ENCODE assay signal across 9 mouse cellular contexts in the genomic region with DNA sequence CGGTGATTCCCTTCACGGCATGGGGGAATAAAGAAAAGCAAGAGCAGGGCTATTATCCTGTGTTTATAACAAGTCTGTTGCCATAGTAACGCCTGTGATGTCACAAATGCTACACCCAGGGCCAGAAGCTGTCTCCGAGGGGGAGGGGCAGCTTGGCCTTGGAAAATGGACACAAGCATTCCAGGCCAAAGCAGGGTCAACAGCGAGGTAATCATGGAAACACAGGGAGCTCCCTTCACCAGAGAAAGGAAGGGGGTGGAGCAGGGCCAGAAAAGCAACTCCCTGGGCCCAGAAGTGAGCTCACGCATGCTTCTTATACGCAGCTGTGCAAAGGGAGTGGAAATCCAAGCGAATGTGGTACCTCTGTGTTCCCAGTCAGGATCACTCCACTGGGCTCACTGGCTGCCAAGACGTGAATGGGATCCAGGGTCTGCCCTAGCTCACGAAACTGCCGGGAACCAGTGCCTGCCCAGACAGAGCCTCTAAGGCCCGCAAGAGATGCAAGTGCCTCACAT. TPM values are rescaled to one million over a fixed set of nuclear protein-coding genes. Genes with fewer than 3 reads are reported as not detected.
DNase-seq lines count a peak whose midpoint lies in the region; ATAC-seq and TF ChIP-seq lines count a peak whose summit lies in the region.
"Had no signal": no experiment of that assay in that cellular context is flagged by ENCODE, and none has a peak within 500 bp of the region (broad histone marks: within the 10 kb centered on the region; RNA-seq: fewer than 3 reads in every experiment).

No protein-coding gene starts in this region.

- TF ChIP-seq EP300 in heart, adult 2 months (IDR thresholded peaks at IDR 0.05; ENCODE audit: insufficient read depth, low read depth, low read length), result 0 out of 2 replicates have a peak, but pooled peaks have one; percentile 36

- H3K4me1 ChIP-seq in heart, adult 2 months (ENCODE audit: control insufficient read depth, insufficient read depth, low read length), result peaks cover 2% of the 10 kb centered on the region
- H3K4me1 ChIP-seq in intestine, embryonic 16.5 days (ENCODE audit: control insufficient read depth, insufficient read depth, low read length), result peaks cover 8% of the 10 kb centered on the region; the same call in 1 of the 2 replicates
- H3K4me1 ChIP-seq in limb, embryonic 14.5 days (ENCODE audit: control insufficient read depth, insufficient read depth, low read length), result peaks cover 14% of the 10 kb centered on the region
- peaks cover 26% of the 10 kb centered on the region for H3K4me1 ChIP-seq in neural tube, embryonic 12.5 days

- TF ChIP-seq CTCF in heart, adult 2 months (IDR thresholded peaks at IDR 0.05), result no peak

- H3K79me2 ChIP-seq in heart, adult 2 months (replicated peaks; ENCODE audit: control insufficient read depth, insufficient read depth, low read length), result no peaks in the 10 kb centered on the region

- H3K9ac ChIP-seq in heart, adult 2 months (ENCODE audit: low read depth, low read length), result no peak overlapping the region
- H3K9ac ChIP-seq in intestine, embryonic 16.5 days (ENCODE audit: low read depth, low read length), result 0 out of 2 replicates have a peak overlapping the region, but pooled peaks have one; percentile 29
- peak overlapping the region; percentile 1; the same call in 1 of the 2 replicates for H3K9ac ChIP-seq in limb, embryonic 14.5 days (ENCODE audit: low read depth, low read length, severe bottlenecking)
- H3K9ac ChIP-seq in neural tube, embryonic 12.5 days, result no peak overlapping the region

- 0 out of 2 replicates have a peak, but pooled peaks cover 3% of the 10 kb centered on the region for H3K36me3 ChIP-seq in heart, adult 2 months (ENCODE audit: control insufficient read depth, insufficient read depth, low read length)
- H3K36me3 ChIP-seq in intestine, embryonic 16.5 days (ENCODE audit: control insufficient read depth, insufficient read depth, low read length), result no peaks in the 10 kb centered on the region
- peaks cover 3% of the 10 kb centered on the region; the same call in 1 of the 2 replicates for H3K36me3 ChIP-seq in limb, embryonic 14.5 days (ENCODE audit: control insufficient read depth, insufficient read depth, low read length)
- no peaks in the 10 kb centered on the region; the same call in 1 of the 2 replicates for H3K36me3 ChIP-seq in neural tube, embryonic 12.5 days

- TF ChIP-seq POLR2A in heart, adult 2 months (IDR thresholded peaks at IDR 0.05; ENCODE audit: insufficient read depth, low read depth, low read length), result no peak
- TF ChIP-seq POLR2A in limb, embryonic 14.5 days (IDR thresholded peaks at IDR 0.05; ENCODE audit: borderline replicate concordance, extremely low read depth, insufficient read depth, insufficient read length), result no peak

- peak; percentile 29 for DNase-seq in cerebellum, adult 9-10 months
- no peak for DNase-seq in cerebellum, adult 8-10 months
- peak; percentile 90 for DNase-seq in embryo, embryonic 9.5 days (ENCODE audit: extremely low spot score)
- peak; percentile 68 to 83 for DNase-seq in heart, adult 2 months
- DNase-seq in limb, embryonic 14.5 days (ENCODE audit: low spot score), result peak; percentile 76

- no peaks in the 10 kb centered on the region for H3K27me3 ChIP-seq in heart, adult 2 months (ENCODE audit: control insufficient read depth, insufficient read depth, low read length)
- no peaks in the 10 kb centered on the region for H3K27me3 ChIP-seq in intestine, embryonic 16.5 days (replicated peaks; ENCODE audit: control insufficient read depth, insufficient read depth, low read length)
- no peaks in the 10 kb centered on the region for H3K27me3 ChIP-seq in limb, embryonic 14.5 days (ENCODE audit: control insufficient read depth, insufficient read depth, low read length)
- H3K27me3 ChIP-seq in neural tube, embryonic 12.5 days (replicated peaks), result no peaks in the 10 kb centered on the region

- H3K4me2 ChIP-seq in intestine, embryonic 16.5 days (ENCODE audit: low read depth, low read length), result peak overlapping the region; percentile 39
- no peak overlapping the region for H3K4me2 ChIP-seq in limb, embryonic 14.5 days (replicated peaks; ENCODE audit: low read depth, low read length, severe bottlenecking)
- peak overlapping the region; percentile 41 for H3K4me2 ChIP-seq in neural tube, embryonic 12.5 days (replicated peaks)

- peak; percentile 60 for ATAC-seq in intestine, embryonic 16.5 days
- peak; percentile 88 for ATAC-seq in limb, embryonic 14.5 days (ENCODE audit: low FRiP score, low read depth)
- peak; percentile 90 for ATAC-seq in neural tube, embryonic 12.5 days (ENCODE audit: low FRiP score, low read depth)
- ATAC-seq in megakaryocyte, adult 5-6 weeks (ENCODE audit: poor library complexity, severe bottlenecking), result no peak

- intact Hi-C loops in heart, adult 2 months (cut with DNase I), result no loop called here

- H3K9me3 ChIP-seq in intestine, embryonic 16.5 days (ENCODE audit: control insufficient read depth, low read length), result no peaks in the 10 kb centered on the region
- no peaks in the 10 kb centered on the region for H3K9me3 ChIP-seq in limb, embryonic 14.5 days (ENCODE audit: control insufficient read depth, low read length)
- no peaks in the 10 kb centered on the region for H3K9me3 ChIP-seq in neural tube, embryonic 12.5 days

- no peak overlapping the region for H3K4me3 ChIP-seq in heart, adult 2 months
- H3K4me3 ChIP-seq in intestine, embryonic 16.5 days (ENCODE audit: low read length), result no peak overlapping the region
- H3K4me3 ChIP-seq in limb, embryonic 14.5 days (replicated peaks; ENCODE audit: low read length), result no peak overlapping the region
- no peak overlapping the region for H3K4me3 ChIP-seq in neural tube, embryonic 12.5 days

- peak overlapping the region; percentile 33 for H3K27ac ChIP-seq in heart, adult 2 months
- H3K27ac ChIP-seq in intestine, embryonic 16.5 days (ENCODE audit: low read length), result peak overlapping the region; percentile 45
- peak overlapping the region; percentile 45; the same call in 1 of the 2 replicates for H3K27ac ChIP-seq in limb, embryonic 14.5 days (replicated peaks; ENCODE audit: low read depth, low read length)
- no peak overlapping the region for H3K27ac ChIP-seq in neural tube, embryonic 12.5 days
- H3K27ac ChIP-seq: macrophage had no signal

- WGBS in heart, adult 2 months, result 29% methylated on average over 12 of the region's 12 CpGs
- WGBS in intestine, embryonic 16.5 days, result 17% methylated on average over 12 of the region's 12 CpGs
- 20% methylated on average over 12 of the region's 12 CpGs for WGBS in limb, embryonic 14.5 days
- 10% methylated on average over 12 of the region's 12 CpGs for WGBS in neural tube, embryonic 12.5 days

RNA-seq across cellular contexts. Expression of a gene that starts 19.2 kb away (rescaled TPM):
- total RNA-seq in heart, adult 2 months (2021), result 10 to 100 TPM; 16.5 to 16.7 TPM
- polyA plus RNA-seq in heart, adult 2 months (2012; rRNA removed), result 5.1 and 5.3 TPM in 2 replicates
- polyA plus RNA-seq in intestine, embryonic 16.5 days (2015; fragmentation: Nextera tagmentation; extraction: Ambion mirVana), result 0.46 and 0.55 TPM in 2 replicates
- 6.2 and 7.6 TPM in 2 replicates for polyA plus RNA-seq in limb, embryonic 14.5 days (2012; rRNA removed)
- polyA plus RNA-seq in limb, embryonic 14.5 days (2014; fragmentation: Nextera tagmentation; extraction: Ambion mirVana), result 4.9 TPM in 2 replicates
- polyA plus RNA-seq in neural tube, embryonic 12.5 days (2016; fragmentation: Nextera tagmentation; extraction: Ambion mirVana), result 6.1 and 7.5 TPM in 2 replicates
- not detected in 2 replicates for total RNA-seq in megakaryocyte, adult 5-6 weeks (2015)
- total RNA-seq in megakaryocyte, adult 5-6 weeks (2017), result not detected in 2 replicates
- polyA plus RNA-seq: macrophage had no signal

RNA-seq across cellular contexts. Expression of a gene that starts 19.4 kb away (rescaled TPM):
- 1 to 10 TPM; 2.2 to 2.5 TPM for total RNA-seq in heart, adult 2 months (2021)
- 3.5 and 5.8 TPM in 2 replicates for polyA plus RNA-seq in heart, adult 2 months (2012; rRNA removed)
- polyA plus RNA-seq in intestine, embryonic 16.5 days (2015; fragmentation: Nextera tagmentation; extraction: Ambion mirVana), result 0.23 and 0.24 TPM in 2 replicates
- 1.9 and 2.4 TPM in 2 replicates for polyA plus RNA-seq in limb, embryonic 14.5 days (2012; rRNA removed)
- polyA plus RNA-seq in limb, embryonic 14.5 days (2014; fragmentation: Nextera tagmentation; extraction: Ambion mirVana), result 1.1 and 1.4 TPM in 2 replicates
- polyA plus RNA-seq in neural tube, embryonic 12.5 days (2016; fragmentation: Nextera tagmentation; extraction: Ambion mirVana), result 1.9 and 2.5 TPM in 2 replicates
- total RNA-seq in megakaryocyte, adult 5-6 weeks (2015), result not detected in 2 replicates
- not detected in 2 replicates for total RNA-seq in megakaryocyte, adult 5-6 weeks (2017)
- polyA plus RNA-seq: macrophage had no signal

Comparison
In these comparisons a context has a peak if more than half of its experiments do, and no peak if none do; other contexts are left out.
1. H3K9ac ChIP-seq: peak in intestine, embryonic 16.5 days (single experiment) and limb, embryonic 14.5 days (single experiment); none in heart, adult 2 months (single experiment) and neural tube, embryonic 12.5 days (single experiment).